Mouse (Mus musculus) brown adipose tissue, adult 24 weeks (tissue): ENCODE data around the gene Uaca. TPM values are rescaled to one million over a fixed set of nuclear protein-coding genes. Genes with fewer than 3 reads are reported as not detected.
"Not testable (repeated sequence)": the region's sequence is repeated elsewhere in the genome, so short reads cannot be mapped to it uniquely, and the experiment has no call there.

Source experiments
- H3K27ac ChIP-seq: fragments of 200-500 bp; replicated peaks from 2 replicates; pipeline ENCODE4 v1.5.1; 2012; ENCODE audit warnings: low read depth, mild to moderate bottlenecking, low read length
- H3K4me1 ChIP-seq: fragments of 200-500 bp; 2 replicates; pipeline ENCODE4 v1.6.1; 2012; ENCODE audit warnings: low read length, mixed read lengths; ENCODE audit not compliant: control insufficient read depth, insufficient read depth, insufficient read length
- H3K4me3 ChIP-seq: fragments of 200-500 bp; 2 replicates; pipeline ENCODE4 v1.5.1; 2012; ENCODE audit warnings: low read depth, mild to moderate bottlenecking, low read length, moderate library complexity; ENCODE audit not compliant: insufficient read depth
- polyA plus RNA-seq: library from polyadenylated mRNA; stranded (reverse); fragments of >200 nt; gene quantifications from 2 replicates; pipeline ENCODE4 v1.2.4, GENCODE M21; 2012; ENCODE audit not compliant: missing spikeins, insufficient read depth, insufficient read length

Gene Uaca
- polyA plus RNA-seq, 1 experiment = 13.8 TPM

GRCm38 (mm10) chr9:60807996-60808395, 13.7 kb downstream of the Uaca start:
- peaks cover 4% of the 10 kb centered on the region; the same call in 1 of the 2 replicates for H3K4me1 ChIP-seq
- H3K27ac ChIP-seq = no peak overlapping the region

GRCm38 (mm10) chr9:60813139-60813880, 19.0 kb downstream of the Uaca start:
- peak overlapping the region; percentile 38; the same call in 1 of the 2 replicates for H3K27ac ChIP-seq
- peaks cover 15% of the 10 kb centered on the region; the same call in 1 of the 2 replicates for H3K4me1 ChIP-seq
- H3K4me3 ChIP-seq = peak overlapping the region; percentile 37

More at GRCm38 (mm10) chr9:60807996-60808395, 13.7 kb downstream of the Uaca start:
- no peak overlapping the region for H3K4me3 ChIP-seq

- Histone ChIP-seq H3K27ac (no peak overlapping the region; the same call in 1 of the 2 replicates), H3K4me3 (no peak overlapping the region), H3K4me1 (peaks cover 17% of the 10 kb centered on the region; the same call in 1 of the 2 replicates)
Measured at GRCm38 (mm10) chr9:60815502-60815901, 21.2 kb downstream of the Uaca start.

DNA sequence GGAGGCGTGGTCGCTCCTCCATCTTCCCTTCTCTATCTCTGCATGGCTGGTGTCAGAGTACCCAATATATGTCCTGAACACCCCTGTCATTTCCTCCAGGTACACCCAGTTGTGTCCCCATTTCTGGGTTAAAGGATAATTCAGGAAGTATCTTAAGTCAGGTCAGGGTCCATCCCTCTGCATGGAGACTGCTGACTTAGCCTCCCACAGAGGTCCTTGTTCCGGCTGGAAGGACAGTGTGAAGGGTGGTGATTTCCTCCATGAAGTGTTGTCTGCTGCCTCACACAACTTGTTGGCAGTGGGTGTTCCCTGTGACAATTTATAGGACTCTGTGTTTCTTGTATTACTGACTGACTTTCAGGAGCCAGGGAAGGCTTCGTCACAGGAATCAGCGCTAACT, 23.2 kb downstream of the Uaca start:
- Histone ChIP-seq H3K4me3 (no peak overlapping the region), H3K27ac (peak overlapping the region; percentile 13; the same call in 1 of the 2 replicates), H3K4me1 (peaks cover 18% of the 10 kb centered on the region; the same call in 1 of the 2 replicates)

DNA sequence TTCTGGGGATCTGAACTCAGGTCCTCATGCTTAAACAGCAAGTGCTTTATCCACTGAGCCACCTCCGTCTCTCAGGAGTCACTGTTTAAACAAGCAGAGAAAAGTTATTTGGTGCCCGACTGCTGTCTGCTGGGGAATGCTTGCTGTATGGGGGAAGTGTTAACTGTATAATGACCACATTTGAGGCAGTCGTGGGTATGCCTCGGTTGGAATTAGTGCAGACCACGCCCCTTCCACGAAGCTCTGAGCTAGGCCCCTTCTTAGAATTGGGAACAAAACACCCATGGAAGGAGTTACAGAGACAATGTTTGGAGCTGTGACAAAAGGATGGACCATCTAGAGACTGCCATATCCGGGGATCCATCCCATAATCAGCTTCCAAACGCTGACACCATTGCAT, 24.2 kb downstream of the Uaca start:
- not testable (repeated sequence) for H3K4me3 ChIP-seq, H3K27ac ChIP-seq
- H3K4me1 ChIP-seq = peaks cover 20% of the 10 kb centered on the region; the same call in 1 of the 2 replicates

DNA sequence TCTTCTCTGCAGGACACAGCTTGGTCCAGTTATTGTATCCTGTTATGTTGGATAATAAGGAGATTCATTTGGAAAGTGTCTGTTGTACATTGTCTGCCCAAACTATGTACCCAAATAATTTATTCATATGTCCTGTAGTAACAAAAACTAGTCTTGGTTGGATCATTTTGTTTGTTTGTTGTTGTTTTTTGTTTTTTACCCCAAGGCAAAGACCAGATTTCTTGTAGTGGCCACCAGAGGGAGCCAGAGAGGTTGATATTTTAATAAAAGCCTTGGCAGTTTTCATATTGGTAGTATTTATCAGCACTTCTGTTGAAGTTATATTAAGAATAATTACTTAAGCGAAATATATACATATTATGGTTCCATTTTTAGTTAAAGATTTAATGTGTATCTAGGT, 25.0 kb downstream of the Uaca start:
- Histone ChIP-seq H3K4me1 (peaks cover 16% of the 10 kb centered on the region; the same call in 1 of the 2 replicates), H3K4me3 (no peak overlapping the region), H3K27ac (no peak overlapping the region)

- H3K27ac ChIP-seq = no peak overlapping the region
- peaks cover 11% of the 10 kb centered on the region; the same call in 1 of the 2 replicates for H3K4me1 ChIP-seq
- no peak overlapping the region for H3K4me3 ChIP-seq
Measured at GRCm38 (mm10) chr9:60821501-60821900, 27.2 kb downstream of the Uaca start.

- H3K4me1 ChIP-seq = peaks cover 9% of the 10 kb centered on the region; the same call in 1 of the 2 replicates
- no peak overlapping the region for H3K27ac ChIP-seq
- H3K4me3 ChIP-seq = no peak overlapping the region
Measured at GRCm38 (mm10) chr9:60822681-60823080, 28.3 kb downstream of the Uaca start.

DNA sequence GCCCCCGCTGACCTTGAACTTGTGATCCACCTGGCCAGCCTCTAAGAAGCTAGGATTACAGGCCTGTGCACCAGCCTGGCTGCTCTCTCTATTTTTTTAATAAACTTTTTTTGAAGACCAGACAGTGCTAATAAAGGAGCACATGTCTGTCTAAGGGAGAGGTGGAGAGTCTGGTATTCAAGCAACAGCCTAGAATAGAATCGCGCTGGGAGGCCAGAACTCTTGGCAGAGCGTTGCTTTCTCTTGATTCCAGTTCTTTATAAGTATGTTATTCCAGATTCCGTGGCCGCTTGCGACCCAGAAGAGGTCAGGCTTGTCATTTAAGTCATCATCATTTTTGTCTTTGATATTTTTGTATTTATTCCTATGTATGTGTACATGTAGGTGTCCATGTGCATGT, 31.2 kb downstream of the Uaca start:
- no peak overlapping the region for H3K4me3 ChIP-seq
- no peak overlapping the region for H3K27ac ChIP-seq
- H3K4me1 ChIP-seq = peaks cover 15% of the 10 kb centered on the region

GRCm38 (mm10) chr9:60826759-60827158, 32.4 kb downstream of the Uaca start:
- Histone ChIP-seq H3K4me3 (no peak overlapping the region), H3K27ac (no peak overlapping the region)

DNA sequence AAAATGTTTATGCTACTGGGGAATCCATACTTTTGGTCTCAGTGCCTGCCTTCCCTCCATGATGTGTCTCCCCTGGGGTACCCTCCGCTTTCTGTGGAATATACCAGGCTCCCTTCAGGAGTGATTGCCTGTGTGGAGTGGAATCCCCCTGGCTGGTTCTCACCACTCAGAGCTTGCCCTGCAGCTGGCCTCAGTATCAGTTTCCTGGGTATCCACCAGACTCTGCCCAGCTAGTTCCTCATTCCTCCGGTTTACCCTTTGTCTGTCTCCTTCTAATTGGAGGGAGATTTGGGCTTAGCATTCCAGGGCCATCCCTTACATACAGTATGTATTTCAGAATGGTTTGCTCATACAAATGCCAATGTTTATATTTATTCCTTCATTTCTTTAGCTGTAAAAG, 33.9 kb downstream of the Uaca start:
- peaks cover 14% of the 10 kb centered on the region for H3K4me1 ChIP-seq
- no peak overlapping the region for H3K4me3 ChIP-seq
- H3K27ac ChIP-seq = no peak overlapping the region

More at GRCm38 (mm10) chr9:60826759-60827158, 32.4 kb downstream of the Uaca start:
- peaks cover 18% of the 10 kb centered on the region for H3K4me1 ChIP-seq

- Histone ChIP-seq H3K4me1 (peaks cover 14% of the 10 kb centered on the region), H3K27ac (peak overlapping the region; percentile 57), H3K4me3 (no peak overlapping the region)
Measured at GRCm38 (mm10) chr9:60829610-60830009, 35.3 kb downstream of the Uaca start.

- H3K4me1 ChIP-seq = peaks cover 14% of the 10 kb centered on the region
- H3K27ac ChIP-seq = peak overlapping the region; percentile 37
- no peak overlapping the region for H3K4me3 ChIP-seq
Measured at GRCm38 (mm10) chr9:60830079-60830478, 35.7 kb downstream of the Uaca start.

- Histone ChIP-seq H3K27ac (no peak overlapping the region), H3K4me1 (peaks cover 18% of the 10 kb centered on the region), H3K4me3 (no peak overlapping the region)
Measured at GRCm38 (mm10) chr9:60832233-60832632, 37.9 kb downstream of the Uaca start.

GRCm38 (mm10) chr9:60836151-60836550, 41.8 kb downstream of the Uaca start:
- Histone ChIP-seq H3K4me3 (no peak overlapping the region), H3K4me1 (peaks cover 6% of the 10 kb centered on the region), H3K27ac (peak overlapping the region; percentile 87)

- Histone ChIP-seq H3K4me1 (peaks cover 7% of the 10 kb centered on the region), H3K4me3 (peak overlapping the region; percentile 58), H3K27ac (peak overlapping the region; percentile 87)
Measured at GRCm38 (mm10) chr9:60837078-60837448, 42.7 kb downstream of the Uaca start.
